Mouse (Mus musculus): ENCODE measurements around the gene Acot6. TPM values are rescaled to one million over a fixed set of nuclear protein-coding genes. Genes with fewer than 3 reads are reported as not detected.
A peak's percentile ranks its signal among the peaks of the same experiment; 100 is the strongest.

The Acot6 gene
- total RNA-seq, 2 experiments from 2014 or later, result 1.5 to 2.0 TPM

DNA sequence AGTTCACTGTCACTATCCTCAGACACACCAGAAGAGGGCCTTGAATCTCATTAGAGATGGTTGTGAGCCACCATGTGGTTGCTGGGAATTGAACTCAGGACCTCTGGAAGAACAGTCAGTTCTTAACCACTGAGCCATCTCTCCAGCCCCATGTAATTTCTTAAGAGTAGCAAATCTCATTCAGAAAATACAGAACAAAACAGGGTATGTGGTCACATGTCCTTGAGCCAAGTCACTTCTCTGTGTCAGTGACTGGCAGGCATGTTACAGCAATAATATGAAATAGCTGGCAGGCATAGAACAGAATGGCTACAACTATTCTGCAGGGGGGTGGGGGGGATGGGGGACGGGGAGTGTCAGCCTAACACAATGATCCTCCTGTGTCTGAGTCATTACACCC is 383 bp upstream of the Acot6 start:
- ATAC-seq (replicated peaks; ENCODE audit: poor library complexity), result no peak

DNA sequence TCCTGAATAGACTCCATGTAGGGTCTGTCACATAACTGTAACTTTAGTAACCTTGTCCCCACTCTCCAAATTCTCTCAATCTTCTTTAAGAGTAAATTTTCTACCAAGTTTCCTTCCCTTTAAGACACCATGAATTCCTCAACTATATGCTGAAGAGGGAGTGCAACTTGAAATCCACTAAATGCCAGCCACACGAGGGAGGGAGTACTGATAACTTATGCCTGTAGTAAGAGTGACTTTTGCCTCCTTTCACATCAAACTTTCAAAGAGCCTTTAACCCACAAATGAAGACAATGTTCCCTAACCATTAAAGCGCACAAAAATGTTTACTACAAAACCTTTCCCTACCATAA is 1.0 kb downstream of the Acot6 start:
- no peak for ATAC-seq (replicated peaks; ENCODE audit: poor library complexity)

DNA sequence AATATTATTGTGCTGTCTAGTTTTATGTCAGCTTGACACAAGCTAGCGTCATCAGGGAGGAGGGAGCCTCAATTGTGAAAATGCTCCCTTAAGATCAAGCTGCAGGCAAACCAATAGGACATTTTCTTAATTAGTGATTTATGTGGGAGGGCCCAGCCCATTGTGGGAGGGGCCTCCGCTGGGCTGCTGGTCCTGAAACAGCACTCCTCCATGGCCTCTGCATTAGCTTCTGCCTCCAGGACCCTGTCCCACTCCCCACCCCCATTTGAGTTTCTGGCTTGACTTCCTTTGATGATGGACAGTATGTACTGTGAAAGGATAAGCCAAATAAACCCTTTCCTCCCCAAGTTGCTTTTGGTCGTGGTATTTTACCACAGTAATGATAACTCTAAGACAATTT is 6.6 kb downstream of the Acot6 start:
- ATAC-seq (replicated peaks; ENCODE audit: poor library complexity), result no peak

DNA sequence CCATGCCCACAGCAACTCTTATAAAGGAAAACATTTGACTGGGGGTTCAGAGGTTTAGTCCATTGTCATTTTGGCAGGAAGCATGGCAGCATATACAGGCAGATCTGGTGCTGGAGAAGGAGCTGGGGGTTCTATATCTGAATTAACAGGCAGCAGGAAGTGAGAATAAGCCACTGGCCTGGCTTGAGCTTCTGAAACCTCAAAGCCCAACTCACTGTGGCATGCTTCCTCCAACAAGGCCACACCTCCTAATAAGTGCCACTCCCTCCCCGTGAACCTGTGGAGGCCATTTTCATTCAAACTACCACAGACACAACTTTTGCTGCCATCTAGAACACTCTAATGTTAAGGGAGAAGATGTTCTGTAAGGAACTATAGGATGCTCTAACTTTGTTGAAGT is 7.2 kb downstream of the Acot6 start:
- peak; percentile 44 for ATAC-seq (replicated peaks; ENCODE audit: poor library complexity)

DNA sequence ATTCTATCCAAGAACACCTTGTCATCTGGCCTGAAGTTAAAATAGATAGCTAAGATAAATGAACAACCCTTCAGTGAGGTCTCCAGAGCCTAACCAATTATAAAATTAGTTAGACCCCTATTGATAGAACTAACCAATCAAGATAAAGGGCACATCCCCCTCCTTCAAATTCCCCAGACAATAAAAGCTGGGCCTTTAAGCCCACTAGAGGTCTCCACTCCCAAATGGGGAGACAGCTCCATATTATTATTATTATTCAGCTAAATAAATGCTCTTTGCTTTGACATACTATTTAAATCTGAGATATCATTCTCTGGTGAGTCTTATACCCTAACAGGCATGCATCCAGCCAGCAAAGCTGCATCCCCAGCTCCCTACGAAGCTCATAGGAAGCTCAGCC is 9.5 kb downstream of the Acot6 start:
- no peak for ATAC-seq (replicated peaks; ENCODE audit: poor library complexity)

DNA sequence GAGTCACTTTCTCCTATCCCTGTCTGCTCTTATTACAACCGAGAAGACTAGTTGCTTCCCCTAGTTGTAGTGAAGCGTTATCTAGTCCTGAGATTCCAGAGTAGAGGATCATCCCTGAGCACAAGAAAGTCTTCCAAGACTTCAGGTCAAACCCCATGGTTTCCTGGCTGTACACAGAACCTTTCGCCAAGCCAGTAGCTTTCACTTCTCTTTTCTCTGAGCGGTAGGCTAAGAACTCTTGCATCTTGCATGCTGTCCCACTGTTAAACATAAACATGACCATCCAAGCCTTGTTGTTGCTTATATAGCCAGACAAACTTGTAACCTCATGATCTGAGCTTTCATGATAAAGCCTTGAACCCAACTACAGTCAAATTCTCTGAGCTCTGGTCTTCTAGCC is 10.4 kb downstream of the Acot6 start:
- ATAC-seq (replicated peaks; ENCODE audit: poor library complexity), result no peak

DNA sequence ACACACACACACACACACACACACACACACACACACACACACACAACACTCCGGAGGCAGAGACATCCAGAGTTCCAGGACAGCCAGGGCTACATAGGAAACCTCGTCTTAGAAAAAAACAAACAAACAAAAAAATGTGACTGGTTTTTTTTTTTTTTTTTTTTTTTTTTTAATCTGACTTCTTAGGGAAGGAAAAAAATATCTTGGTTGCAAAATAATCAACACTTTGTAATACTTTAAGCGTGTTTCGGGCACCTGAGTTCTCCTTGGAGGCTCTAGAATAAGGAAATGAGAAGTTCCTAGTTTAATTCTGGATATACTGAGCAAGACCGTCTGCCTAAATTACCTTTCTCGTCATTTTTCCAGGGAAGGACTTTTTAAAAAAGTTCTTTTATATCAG is 13.2 kb downstream of the Acot6 start:
- ATAC-seq (replicated peaks; ENCODE audit: poor library complexity), result no peak

DNA sequence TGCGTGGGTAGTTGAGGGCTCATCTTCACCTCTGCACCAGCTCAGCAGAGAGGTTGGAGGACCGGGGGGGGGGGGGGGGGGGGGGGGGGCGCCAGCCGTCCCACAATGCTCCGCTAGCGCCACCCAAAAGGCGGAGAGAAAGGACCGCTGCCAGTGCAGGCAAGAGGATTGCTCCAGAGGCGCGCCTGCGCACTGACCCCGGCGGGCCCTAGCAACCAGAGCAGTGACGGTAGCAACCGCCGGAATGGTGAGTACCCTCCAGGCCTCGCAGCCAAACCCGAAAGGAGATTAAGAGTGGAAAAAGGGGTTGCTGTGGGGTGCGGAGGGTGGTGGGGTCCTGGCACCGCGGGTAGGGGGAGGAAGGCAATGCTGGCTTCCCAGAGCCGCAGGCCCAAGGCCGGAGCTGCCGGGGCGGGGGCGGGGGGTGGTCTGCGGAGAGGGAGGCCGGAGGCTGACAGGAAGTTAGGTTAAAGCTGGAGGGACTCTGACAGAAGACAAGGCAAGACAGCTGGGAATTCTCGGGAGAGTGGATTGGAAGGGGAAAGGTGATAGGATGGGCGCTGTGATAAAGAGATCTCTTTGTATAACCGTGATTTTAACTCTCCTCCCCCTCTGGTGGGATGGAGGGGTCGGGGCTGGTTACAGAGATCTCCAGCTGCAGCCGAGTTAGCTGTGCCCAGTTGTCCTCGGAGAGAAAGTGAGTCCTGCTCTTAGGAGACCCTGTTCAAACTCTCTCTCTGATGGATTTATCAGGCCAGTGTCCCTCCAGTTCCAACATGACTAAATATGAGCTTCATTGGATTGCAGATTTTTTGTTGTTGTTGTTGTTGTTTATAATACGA is 13.9 kb downstream of the Acot6 start, which contains the start of gene Dnal1:
Gene Dnal1, plus strand, starts transcription at position 214 of the 842 bp plus-strand sequence.
- ATAC-seq (replicated peaks; ENCODE audit: poor library complexity), result peak; percentile 100

DNA sequence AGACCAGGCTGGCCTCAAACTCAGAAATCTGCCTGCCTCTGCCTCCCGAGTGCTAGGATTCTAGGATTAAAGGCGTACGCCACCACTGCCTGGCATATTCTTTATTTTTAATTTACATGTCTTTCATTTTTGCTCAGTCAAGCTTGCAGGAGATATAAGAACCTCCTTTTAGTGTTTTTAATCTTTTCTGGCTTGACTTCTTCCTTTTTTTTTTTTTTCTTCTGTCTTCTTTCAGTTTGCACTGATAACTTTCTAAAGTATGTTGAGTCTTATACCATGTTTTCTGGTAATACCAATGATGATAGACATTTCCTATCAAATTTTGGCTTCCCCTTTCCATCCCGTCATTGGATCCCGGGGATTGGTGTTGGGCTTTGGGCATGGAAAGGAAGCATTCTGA is 19.1 kb downstream of the Acot6 start:
- ATAC-seq (replicated peaks; ENCODE audit: poor library complexity), result no peak

DNA sequence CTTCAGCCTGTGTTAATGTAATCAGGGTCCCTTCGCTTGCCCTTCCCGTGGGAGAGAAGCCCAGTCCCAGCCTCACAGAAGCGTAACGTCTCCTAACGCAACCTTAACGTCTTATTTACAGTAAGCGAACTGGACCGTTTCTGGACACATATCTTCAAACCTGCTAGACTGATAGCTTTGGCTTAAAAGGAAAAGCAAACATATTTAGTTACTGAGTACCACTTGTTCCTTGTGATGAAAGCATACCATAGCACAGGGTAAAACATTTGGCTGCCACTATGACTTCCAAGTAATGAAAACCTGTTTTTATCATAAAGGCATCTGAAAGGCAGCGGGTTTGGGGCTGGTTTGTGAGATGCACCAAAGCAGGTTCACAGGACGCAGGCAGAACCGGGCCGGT is 25.4 kb downstream of the Acot6 start:
- ATAC-seq (replicated peaks; ENCODE audit: poor library complexity), result no peak

DNA sequence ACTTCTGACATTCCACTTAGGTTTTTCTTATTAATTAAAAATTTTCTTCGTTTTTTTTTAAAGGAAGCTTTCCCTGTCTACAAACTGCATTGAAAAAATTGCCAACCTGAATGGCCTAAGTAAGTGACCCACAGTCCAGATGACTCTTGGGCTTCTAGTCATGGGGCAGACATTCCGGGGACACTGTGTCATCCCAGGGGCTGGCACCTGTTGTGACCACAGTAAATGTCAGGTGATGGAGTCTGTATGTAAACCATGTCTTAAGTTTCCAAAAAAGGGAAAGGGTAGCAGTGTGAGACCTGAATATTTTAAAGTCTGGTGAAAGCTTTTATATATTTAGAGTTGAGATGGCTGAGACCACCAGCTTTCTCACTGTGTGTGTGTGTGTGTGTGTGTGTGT is 26.4 kb downstream of the Acot6 start:
- ATAC-seq (replicated peaks; ENCODE audit: poor library complexity), result no peak

DNA sequence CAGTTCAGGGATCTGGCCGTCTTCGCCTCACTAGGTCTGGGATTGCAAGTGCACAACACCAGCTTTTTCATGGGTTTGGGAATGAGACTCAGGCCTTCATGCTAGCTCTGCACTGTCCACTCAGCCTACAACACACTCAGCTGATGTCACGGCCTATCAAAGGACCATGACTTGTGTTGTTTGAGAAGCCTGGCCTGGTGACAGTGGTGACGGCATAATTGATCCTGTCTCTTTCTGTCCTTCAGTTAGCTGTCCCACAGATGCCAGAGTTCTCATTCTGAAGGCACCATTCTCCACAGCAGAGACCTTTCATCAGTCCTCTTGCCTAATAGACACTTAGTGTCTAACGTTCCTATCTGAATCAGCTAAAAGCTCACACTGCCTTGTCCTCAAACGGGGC is 28.1 kb downstream of the Acot6 start:
- ATAC-seq (replicated peaks; ENCODE audit: poor library complexity), result no peak

DNA sequence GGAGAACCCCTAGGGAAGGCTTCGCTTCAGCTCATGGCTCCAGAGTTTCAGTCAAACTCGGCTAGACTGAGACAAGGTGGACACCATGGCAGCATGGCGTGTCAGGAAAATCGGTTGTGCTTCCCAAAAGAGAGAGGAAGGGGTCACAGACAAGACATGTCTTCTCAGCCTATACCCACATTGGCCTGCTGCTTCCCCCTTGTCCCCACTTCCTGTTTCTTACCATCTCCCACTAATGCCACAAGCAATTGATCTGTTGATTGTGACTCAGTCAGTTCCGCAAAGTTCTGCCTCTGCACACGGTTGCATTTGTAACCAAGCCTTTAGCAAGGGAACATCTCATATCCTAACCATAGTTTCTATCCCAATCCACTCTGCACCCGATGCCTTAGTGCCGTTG is 29.5 kb downstream of the Acot6 start:
- ATAC-seq (replicated peaks; ENCODE audit: poor library complexity), result peak; percentile 88

DNA sequence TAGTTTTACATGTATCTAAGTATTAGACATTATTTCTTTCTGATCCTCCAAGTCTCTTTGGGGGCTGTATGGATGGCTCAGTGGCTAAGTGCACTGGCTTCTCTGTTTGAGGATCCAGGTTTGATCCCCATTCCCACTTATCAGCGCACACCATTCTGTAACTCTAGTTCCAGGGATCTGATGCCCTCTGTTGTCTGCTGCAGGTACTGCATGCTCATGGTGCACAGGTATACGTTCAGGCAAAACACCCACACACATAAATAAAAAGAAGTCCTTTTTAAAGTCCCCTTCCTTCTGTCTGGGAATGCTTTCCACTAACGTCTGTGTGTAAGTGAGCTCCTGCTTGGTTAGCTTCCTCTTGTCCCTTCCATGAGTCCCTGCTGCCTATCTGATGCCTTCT is 31.8 kb downstream of the Acot6 start:
- peak; percentile 82 for ATAC-seq (replicated peaks; ENCODE audit: poor library complexity)

DNA sequence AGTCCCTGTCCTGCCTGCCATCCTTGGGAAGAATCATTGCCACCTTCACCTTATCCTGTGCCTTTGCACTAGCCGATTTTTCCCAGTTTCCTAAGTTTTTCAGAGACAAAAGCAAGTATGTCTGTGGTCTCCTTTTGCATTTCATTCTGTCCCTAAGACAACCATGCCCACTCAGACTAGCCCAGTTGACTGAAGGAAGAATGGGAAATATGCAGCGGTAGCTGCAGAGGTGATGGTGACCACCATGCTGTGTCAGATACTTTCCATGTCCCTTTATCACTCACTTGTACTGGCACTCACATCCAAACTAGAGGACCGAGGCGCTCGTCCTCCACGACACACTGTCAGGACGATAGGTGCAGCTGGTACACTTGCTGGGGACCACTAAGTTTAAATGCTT is 36.7 kb downstream of the Acot6 start:
- ATAC-seq (replicated peaks; ENCODE audit: poor library complexity), result no peak

DNA sequence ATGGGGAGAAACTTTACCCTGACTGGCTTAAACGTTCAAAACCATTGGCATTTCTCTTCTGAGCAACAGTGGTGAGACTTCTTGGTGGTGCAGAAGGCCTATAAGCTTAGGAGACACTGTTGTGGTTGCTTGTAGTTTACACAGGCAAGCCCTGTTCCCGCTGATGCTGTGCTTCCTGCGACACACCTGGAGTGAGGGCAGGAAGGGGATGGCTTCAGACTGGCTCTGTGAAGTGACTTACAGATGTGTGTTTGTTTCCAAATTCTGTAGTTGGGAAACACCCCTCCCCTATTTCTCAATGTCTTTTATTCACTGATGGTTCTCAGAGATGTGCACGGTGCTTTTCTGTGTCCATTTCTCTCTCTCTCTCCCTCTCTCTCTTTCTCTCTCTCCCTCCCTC is 39.7 kb downstream of the Acot6 start:
- ATAC-seq (replicated peaks; ENCODE audit: poor library complexity), result no peak; the same call in 1 of the 2 replicates

DNA sequence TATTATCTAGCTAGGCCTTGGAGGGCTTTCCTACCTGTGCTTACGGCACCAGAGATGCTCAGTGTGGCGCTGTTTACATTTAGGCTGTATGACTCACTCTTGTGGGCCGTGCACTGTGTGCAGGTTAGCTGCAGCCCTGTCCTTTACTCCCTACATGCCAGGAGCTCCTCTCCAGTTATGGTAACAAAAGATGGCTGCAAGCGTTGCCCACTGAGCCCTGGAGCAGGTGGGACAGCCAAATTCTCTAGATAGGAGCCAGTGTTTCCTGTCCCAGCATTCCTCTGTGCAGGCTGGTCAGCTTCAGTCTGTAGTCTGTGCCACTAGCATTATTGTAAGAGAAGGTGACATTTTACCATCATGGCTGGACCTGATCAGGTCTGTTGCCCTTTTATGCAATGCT is 40.8 kb downstream of the Acot6 start:
- ATAC-seq (replicated peaks; ENCODE audit: poor library complexity), result no peak

DNA sequence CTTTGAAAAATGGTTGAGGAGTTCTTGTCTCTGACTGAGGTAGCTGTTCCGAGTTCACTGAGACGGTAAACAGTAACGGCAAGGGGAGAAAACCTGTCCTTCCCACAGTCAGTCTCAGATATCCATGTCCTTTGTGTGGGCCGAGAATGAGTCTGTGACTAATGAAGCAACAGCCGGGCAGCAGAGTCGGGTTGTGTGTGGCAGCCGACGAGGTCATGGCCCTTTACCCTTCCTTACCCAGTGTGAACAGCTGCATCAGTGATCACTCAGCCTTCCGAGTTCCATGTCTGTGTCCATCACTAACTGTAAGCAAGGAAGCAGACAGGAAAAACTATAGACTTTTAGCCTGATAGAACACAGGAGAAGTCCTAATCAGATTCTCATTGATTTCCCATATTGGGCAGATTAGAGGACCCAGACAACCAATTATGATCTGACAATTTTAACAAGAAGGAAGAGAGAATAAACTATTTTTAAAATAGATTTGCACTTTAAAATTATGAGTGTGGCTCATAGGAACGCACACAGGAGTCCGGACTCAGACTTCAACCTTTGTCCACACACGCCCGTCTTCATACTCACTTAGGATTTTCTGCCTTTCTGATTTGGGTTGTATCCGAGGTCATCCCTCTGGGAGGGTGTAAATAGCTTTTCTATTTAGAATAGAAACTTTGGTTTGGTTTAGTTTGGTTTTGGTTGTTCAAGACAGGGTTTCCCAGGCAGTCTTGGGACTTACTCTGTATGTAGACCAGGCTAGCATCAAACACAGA is 42.0 kb downstream of the Acot6 start:
- no peak for ATAC-seq (replicated peaks; ENCODE audit: poor library complexity)

DNA sequence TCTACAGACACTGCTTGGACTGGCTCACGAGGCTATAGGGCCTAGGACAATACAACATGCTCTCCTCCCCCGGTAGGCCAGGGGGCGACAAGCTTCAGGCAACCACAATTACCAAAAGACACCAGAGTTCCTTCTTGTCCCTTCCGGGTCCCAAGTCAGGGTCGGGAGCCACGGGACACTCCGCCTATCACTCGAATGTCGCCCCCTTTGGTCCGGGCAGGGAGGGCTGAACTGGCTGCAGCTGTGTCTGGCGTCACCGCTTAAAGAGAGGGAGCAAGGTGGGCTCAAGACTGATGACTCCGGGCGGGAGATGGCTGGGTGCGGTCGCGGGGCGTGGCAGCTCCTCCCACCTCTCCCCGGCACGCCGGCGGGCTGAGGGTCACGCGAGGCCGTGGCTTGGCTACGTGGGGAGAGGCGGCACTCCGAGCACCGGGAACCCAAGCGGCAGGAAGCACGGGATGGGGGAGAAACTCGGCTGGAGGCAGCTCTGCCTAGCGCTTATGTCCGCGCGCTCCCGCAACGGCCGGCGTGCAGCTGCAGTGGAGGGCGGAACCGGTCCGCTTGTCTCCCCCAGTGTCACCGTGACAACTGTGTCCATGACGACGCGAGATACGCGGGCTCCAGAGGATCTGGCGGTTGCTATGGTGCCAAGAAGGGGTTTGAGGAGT is 47.6 kb downstream of the Acot6 start, which contains the start of gene Pnma1:
Gene Pnma1, minus strand, starts transcription at position 536 of the 668 bp plus-strand sequence.
- ATAC-seq (replicated peaks; ENCODE audit: poor library complexity), result peak; percentile 58

DNA sequence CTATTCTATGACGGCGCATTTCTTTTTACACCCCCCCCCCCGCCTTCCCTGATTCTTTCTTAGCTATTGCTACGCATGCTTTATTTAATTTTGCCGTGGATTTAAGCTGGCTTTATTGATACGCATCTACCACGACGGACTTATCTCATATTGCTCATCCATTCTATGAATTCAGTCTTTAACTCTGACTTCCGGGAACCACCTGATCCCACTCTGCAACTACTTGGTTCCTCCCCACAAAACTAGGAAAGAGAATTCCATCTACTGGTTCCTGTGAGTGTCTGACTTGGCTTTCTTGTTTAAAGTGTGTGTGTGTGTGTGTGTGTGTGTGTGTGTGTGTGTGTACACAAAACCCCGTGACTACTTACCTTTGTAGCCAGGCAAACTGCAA is 48.2 kb downstream of the Acot6 start:
- no peak for ATAC-seq (replicated peaks; ENCODE audit: poor library complexity)

DNA sequence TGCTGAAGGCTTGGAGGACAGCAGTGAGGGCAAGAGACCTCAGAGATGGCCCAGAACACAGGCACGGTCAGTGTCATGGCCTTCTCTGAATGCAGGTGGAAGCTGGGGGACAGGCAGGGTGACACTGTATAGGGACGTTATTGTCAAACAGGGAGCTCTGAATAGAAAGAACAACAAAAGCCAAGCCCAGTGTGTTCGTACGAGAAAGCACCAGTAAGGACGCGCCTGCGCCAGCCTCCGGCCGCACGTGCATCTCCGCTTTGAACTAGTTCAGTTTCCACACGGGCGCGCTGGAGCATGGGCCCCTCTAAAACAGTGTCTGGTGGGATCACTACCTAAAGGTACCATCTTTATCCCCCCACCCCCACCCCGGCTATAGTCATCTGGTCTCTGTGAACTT is 49.5 kb downstream of the Acot6 start:
- ATAC-seq (replicated peaks; ENCODE audit: poor library complexity), result no peak

DNA sequence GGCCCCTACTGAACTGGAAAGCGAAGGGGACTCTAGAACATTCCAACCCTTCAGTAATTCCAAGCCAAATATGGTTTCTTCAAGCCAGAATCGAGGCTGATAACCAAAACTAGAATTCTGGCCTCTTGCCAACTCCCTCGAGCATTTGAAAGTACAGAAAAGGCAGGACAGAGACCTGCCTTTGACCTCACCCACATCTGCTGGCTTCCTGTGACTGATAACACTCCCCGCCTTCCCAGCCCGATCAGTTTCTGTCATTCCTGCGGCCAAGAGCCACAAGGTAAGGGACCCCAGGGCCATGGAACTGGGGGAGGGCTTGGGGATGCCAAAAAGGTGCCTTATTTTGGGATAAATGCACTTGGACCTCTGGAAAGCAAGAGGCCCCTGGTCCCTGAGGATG is 50.5 kb downstream of the Acot6 start:
- ATAC-seq (replicated peaks; ENCODE audit: poor library complexity), result peak; percentile 63

Measured in megakaryocyte progenitor cell, adult 5-6 weeks (primary cell).